Mouse (Mus musculus) gonadal fat pad, adult 2 months (tissue): ENCODE results near the gene Zglp1. TPM values are rescaled to one million over a fixed set of nuclear protein-coding genes. Genes with fewer than 3 reads are reported as not detected.

Experiments used
- DNase-seq: peaks from one replicate; pipeline ENCODE4 v3.0.0-alpha.2; 2012; ENCODE audit warnings: low read depth
- polyA plus RNA-seq: library from polyadenylated mRNA; depleted of rRNA; stranded (reverse); fragments of >200 nt; gene quantifications from 2 replicates; pipeline ENCODE4 v1.2.3, GENCODE M21; 2012; rRNA removed

The Zglp1 gene
- not detected in 2 replicates for polyA plus RNA-seq

DNA sequence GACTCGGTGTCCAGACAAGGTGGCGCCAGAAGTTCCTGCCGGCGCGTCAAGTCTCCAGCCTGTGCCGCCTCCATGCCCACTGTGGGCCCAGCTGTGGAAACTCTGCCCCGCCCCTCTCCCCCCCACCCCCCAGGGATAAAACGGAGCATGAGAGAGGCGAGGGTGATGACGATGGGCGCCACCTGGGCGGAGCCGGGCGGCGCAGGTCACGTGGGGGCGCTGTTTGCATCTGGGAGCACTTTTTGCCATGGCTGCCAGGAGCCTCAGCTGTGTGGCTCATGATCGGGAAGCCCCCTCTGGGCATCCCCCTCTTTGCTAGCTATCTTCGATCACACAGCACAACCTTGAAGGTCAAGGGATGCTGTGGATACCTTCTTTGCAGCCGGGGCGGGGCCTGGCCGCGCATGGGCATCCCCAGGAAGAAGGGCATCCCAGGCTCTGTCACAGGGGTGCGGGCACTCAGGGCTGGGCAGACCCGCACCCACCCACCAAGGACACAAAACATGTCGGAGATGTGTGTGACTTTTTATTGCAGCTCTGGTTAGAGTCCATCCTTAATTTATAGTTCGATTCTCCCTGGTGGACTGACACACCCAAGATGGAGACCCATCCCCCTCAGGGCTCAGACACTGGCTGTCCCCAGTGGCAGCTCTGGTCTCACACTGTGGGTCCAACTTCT is at the start of gene Zglp1:
TSS of gene Zglp1 (minus strand) at position 88 of the 679 bp plus-strand sequence.
- no peak for DNase-seq

GRCm38 (mm10) chr9:21115105-21115504 is 48.2 kb upstream of the Zglp1 start:
- no peak for DNase-seq

- no peak for DNase-seq
These were observed 47.3 kb upstream of the Zglp1 start for GRCm38 (mm10) chr9:21114190-21114589.

DNA sequence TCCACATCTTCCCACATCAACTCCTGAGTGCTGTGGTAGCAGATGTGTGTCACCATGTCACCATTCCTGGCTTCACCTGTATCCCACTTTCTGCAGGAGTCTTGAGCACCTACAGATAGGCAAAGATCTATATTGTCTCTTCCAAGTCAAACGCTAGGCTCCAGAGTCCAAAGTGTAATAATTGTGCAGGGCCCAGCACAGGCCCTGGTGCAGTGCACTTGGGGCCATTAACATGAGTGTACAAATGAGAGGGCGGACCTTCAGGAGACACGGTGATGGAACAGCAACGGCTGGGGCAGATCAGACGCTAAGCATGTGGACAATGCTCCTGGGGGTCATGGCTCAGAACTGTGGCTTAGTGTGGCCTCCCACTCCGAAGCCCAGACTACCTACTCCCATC is 46.9 kb upstream of the Zglp1 start:
- no peak for DNase-seq

- no peak for DNase-seq
These were observed 40.8 kb upstream of the Zglp1 start for GRCm38 (mm10) chr9:21107607-21108237.

DNA sequence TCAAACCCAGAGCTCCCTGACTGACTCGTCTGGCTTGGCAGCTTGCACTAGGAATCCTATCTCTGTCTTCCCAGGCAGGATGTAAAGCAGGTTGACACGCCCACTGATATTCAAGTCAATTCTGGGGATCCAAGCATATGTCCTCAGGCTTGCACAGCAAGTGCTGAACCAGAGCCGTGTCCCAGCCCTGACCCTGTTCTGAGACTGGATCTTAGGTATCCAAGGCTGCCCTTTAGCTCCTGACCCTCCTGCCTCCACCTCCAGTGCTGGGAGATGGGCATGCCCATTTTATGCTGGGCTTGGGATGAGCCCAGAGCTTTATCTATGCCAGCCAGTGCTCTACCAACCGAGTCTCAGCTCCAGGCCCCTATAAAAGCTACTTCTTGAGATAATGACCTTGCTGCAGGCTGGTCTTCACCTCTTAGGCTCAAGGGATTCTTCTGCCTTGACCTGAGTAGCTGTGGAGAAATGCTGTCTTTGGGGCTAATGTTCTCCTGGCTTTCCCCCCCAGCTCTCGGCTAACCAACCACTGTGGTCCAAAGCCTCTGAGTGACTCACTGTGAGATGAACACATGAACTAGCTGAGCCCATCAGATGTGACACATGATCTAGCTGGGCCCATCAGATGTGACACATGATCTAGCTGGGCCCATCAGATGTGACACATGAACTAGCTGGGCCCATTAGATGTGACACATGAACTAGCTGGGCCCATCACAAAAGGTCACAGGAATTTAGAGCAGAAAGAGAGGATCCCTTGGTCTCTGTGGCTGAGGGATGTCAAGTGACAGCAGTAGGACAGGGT is 39.1 kb upstream of the Zglp1 start:
- DNase-seq, result no peak

DNA sequence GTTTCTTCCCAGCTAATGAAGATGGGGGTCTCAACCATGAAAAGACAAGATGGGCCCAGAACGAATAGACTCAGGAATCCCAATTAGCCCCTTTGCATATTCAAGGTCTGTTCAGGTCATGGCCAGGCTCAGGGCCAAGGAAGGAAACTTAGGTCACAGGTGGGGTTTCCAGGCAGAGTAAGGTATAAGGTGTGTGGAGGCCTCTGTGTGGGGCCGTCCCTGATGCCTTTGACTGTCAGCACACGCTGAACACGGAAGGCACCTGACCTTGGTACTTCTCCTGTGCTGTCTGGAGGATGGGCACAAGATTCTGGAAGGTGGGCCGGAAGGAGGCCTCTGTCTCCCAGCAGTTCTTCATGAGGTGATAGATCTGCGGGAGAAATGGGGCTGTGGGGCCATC is 37.9 kb upstream of the Zglp1 start:
- DNase-seq, result no peak

DNA sequence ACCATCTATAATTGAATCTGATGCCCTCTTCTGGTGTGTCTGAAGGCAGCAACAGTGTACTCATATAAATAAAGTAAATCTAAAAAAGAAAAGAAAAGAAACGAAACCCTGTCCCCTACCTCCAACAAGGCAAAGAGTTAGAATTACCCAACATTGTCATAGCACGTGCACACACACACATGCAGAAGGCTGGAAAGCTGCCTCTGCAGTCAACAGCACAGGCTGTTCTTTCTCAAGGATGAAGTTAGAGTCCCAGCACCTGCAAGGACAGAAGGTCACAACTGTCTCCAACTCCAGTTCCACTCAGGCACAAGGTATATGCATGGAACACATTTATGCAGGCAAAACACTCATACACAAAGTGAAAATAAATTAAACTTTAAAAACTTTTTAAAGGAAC is 35.2 kb upstream of the Zglp1 start:
- no peak for DNase-seq

GRCm38 (mm10) chr9:21100447-21101161 is 33.7 kb upstream of the Zglp1 start:
- no peak for DNase-seq

- no peak for DNase-seq
These were observed 30.9 kb upstream of the Zglp1 start for GRCm38 (mm10) chr9:21097793-21098192.

GRCm38 (mm10) chr9:21095958-21096357 is 29.1 kb upstream of the Zglp1 start:
- DNase-seq, result no peak

GRCm38 (mm10) chr9:21093423-21093822 is 26.5 kb upstream of the Zglp1 start:
- DNase-seq, result no peak

DNA sequence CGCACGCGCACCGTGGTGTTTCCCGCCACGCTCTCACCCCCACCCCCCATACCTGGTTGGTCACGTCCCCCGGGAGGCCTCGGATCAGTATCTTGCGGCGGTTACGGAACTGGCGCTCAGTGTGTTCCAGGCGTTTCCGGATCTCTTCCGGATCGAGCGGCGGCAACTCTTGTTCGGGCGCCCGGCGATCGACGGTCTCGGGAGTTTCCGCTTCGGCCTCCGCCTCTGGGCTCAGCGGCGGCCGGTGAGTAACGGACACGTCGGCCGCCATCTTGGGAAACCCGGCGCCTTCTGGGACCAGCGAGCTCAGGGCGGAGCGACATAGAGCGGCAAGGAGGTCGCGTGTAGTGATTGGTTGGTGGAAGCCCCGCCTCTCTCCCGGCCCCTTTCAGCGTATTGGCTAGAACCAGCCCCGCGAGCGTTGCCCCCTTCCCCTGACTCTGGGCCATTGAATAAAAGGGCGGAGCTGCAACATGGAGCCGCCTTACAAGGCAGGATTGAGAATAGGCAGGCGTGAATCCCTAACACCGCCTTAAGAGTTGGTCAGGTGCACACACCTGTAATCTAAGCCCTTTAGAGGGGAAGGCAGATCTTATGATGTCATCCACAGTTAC is 24.9 kb upstream of the Zglp1 start, which contains the start of the genes Gm38431 and Raver1:
TSS of gene Gm38431 (minus strand) at position 291 of the 614 bp plus-strand sequence.
TSS of gene Raver1 (minus strand) at position 302 of the 614 bp plus-strand sequence.
- peak; percentile 63 for DNase-seq

- DNase-seq, result no peak
These were observed 24.2 kb upstream of the Zglp1 start for GRCm38 (mm10) chr9:21090972-21091706.

- DNase-seq, result no peak
These were observed 23.6 kb upstream of the Zglp1 start for GRCm38 (mm10) chr9:21090537-21090936.

- no peak for DNase-seq
These were observed 16.4 kb upstream of the Zglp1 start for GRCm38 (mm10) chr9:21083324-21083723.

DNA sequence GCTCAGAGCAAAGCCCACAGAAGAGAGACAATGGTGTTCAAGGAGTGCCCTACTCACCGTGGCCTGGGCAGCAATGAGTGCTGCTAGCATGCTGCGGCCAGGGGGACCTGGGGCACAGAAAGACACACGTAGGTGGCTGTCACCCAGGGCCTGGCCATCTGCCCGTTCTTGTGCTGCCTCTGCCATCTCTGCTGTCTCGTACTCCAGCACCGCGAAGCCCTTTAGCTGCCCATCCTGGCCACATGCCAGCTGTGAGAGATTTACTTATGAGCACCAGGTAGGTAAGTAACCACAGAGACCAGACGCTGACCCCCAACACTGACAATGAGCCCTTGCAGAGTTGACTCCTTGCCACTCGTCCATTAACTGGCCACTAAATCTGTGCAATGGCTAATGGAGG is 14.2 kb upstream of the Zglp1 start:
- DNase-seq, result no peak

DNA sequence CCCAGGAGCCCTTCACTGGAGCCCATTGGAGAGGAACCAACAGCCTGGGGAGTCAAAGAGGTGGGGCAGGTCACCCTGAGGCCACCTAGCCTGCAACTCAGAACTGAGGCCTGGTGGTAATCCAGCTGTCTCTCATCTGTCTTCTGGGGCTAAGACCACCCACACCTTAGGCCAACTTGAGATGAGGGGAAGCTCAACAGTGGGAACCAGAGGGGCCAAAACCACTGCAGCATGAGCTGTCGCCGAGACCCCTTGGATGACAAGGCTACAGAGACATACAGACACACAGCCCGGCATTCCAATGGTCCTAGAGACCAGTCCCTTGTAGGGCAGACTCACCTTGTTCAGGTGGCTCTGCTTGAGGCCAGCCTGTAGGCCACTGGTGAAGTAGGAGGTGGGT is 8.7 kb upstream of the Zglp1 start:
- no peak for DNase-seq

- no peak for DNase-seq
These were observed 7.3 kb upstream of the Zglp1 start for GRCm38 (mm10) chr9:21074173-21074572.

DNA sequence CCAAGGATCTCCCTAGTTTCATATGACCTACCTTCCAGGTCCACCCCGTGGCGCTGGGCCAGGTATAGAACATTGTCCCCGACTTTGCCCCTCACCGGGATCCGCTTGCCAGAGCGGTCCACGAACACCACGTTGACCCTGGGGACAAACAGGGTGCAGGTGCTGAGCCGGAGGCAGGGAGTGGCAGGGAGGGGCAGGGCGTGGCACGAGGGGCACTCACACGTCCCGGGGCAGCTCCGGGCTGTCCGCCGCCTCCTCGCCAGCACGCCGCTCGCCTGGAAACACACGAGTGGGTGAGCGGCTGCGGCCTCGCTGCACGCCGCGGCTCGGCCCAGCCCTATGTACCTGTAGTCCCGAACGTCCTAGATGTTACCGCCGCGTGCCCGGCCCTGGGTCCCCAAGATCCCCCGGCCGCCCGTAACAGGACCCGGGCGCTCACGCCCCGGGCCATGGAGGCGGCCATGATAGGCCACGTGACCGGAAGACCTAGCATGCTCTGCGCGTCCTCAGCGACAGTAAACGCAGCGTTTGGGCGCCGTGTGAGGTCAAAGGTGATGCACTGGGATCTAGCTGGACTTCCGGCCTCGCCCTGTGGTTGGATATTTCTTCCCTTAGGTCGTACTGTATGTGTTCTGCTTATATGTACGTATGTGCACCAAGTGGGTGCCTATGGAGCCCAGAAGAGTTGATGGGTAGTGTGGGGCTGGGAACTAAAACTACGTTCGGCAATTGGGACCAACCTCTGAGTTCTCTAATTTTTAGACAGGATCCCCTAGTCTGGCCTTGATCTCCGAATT is 6.3 kb upstream of the Zglp1 start, which contains the start of the genes Gm49373 and Fdx1l:
TSS of gene Gm49373 (minus strand) at position 53 of the 797 bp plus-strand sequence.
TSS of gene Fdx1l (minus strand) at position 571 of the 797 bp plus-strand sequence.
- DNase-seq, result no peak
